Mouse (Mus musculus): ENCODE measurements at regions not wholly inside any gene's neighbourhood (a gene's known extent, or its start where the extent isn't known, plus 50 kb on each side); places are given as distances from the start of the nearest gene placed in this dataset.

GRCm38 (mm10) chr7:111389690-111390089, 306.9 kb upstream of the Eif4g2 start:
- no peak overlapping the region for H3K4me3 ChIP-seq (ENCODE audit: low read depth, low read length)
- H3K27me3 ChIP-seq (replicated peaks; ENCODE audit: control insufficient read depth, insufficient read depth, low read length): no peaks in the 10 kb centered on the region
- ATAC-seq (replicated peaks; ENCODE audit: low FRiP score, low TSS enrichment, low read depth): no peak
- no peak for DNase-seq (ENCODE audit: low spot score)
- no peaks in the 10 kb centered on the region for H3K4me1 ChIP-seq (replicated peaks; ENCODE audit: control insufficient read depth, insufficient read depth, low read length)
- H3K36me3 ChIP-seq (ENCODE audit: control insufficient read depth, insufficient read depth, low read length): no peaks in the 10 kb centered on the region
- H3K4me2 ChIP-seq (ENCODE audit: low read length): no peak overlapping the region
- H3K27ac ChIP-seq (ENCODE audit: low read depth): no peak overlapping the region
- H3K9me3 ChIP-seq (ENCODE audit: control insufficient read depth, low read length): no peaks in the 10 kb centered on the region
- H3K9ac ChIP-seq (ENCODE audit: low read length): no peak overlapping the region

GRCm38 (mm10) chr7:111374534-111374933, 291.7 kb upstream of the Eif4g2 start:
- H3K4me3 ChIP-seq (ENCODE audit: low read depth, low read length): no peak overlapping the region
- no peaks in the 10 kb centered on the region for H3K36me3 ChIP-seq (ENCODE audit: control insufficient read depth, insufficient read depth, low read length)
- H3K27ac ChIP-seq (ENCODE audit: low read depth): no peak overlapping the region
- H3K27me3 ChIP-seq (replicated peaks; ENCODE audit: control insufficient read depth, insufficient read depth, low read length): no peaks in the 10 kb centered on the region
- WGBS: 88% methylated on average over 7 of the region's 7 CpGs
- H3K9ac ChIP-seq (ENCODE audit: low read length): no peak overlapping the region
- ATAC-seq (replicated peaks; ENCODE audit: low FRiP score, low TSS enrichment, low read depth) (no peak), DNase-seq (ENCODE audit: low spot score) (no peak)
- H3K9me3 ChIP-seq (ENCODE audit: control insufficient read depth, low read length): no peaks in the 10 kb centered on the region
- H3K4me2 ChIP-seq (ENCODE audit: low read length): no peak overlapping the region
- no peaks in the 10 kb centered on the region for H3K4me1 ChIP-seq (replicated peaks; ENCODE audit: control insufficient read depth, insufficient read depth, low read length)

GRCm38 (mm10) chr7:111373380-111374173, 290.7 kb upstream of the Eif4g2 start:
- Histone ChIP-seq H3K9me3 (ENCODE audit: control insufficient read depth, low read length) (no peaks in the 10 kb centered on the region), H3K4me1 (replicated peaks; ENCODE audit: control insufficient read depth, insufficient read depth, low read length) (no peaks in the 10 kb centered on the region), H3K4me3 (ENCODE audit: low read depth, low read length) (no peak overlapping the region), H3K36me3 (ENCODE audit: control insufficient read depth, insufficient read depth, low read length) (no peaks in the 10 kb centered on the region), H3K27ac (ENCODE audit: low read depth) (no peak overlapping the region), H3K9ac (ENCODE audit: low read length) (no peak overlapping the region), H3K27me3 (replicated peaks; ENCODE audit: control insufficient read depth, insufficient read depth, low read length) (no peaks in the 10 kb centered on the region), H3K4me2 (ENCODE audit: low read length) (no peak overlapping the region)
- no peak for ATAC-seq (replicated peaks; ENCODE audit: low FRiP score, low TSS enrichment, low read depth)
- DNase-seq (ENCODE audit: low spot score): no peak
- 77% methylated on average over 10 of the region's 10 CpGs for WGBS

GRCm38 (mm10) chr7:111370421-111370887, 287.6 kb upstream of the Eif4g2 start:
- no peaks in the 10 kb centered on the region for H3K27me3 ChIP-seq (replicated peaks; ENCODE audit: control insufficient read depth, insufficient read depth, low read length)
- 48% methylated on average over 2 of the region's 2 CpGs for WGBS
- no peak for ATAC-seq (replicated peaks; ENCODE audit: low FRiP score, low TSS enrichment, low read depth)

GRCm38 (mm10) chr7:111368296-111369004, 285.6 kb upstream of the Eif4g2 start:
- no peak overlapping the region for H3K9ac ChIP-seq (ENCODE audit: low read length)
- no peaks in the 10 kb centered on the region for H3K9me3 ChIP-seq (ENCODE audit: control insufficient read depth, low read length)
- no peaks in the 10 kb centered on the region for H3K4me1 ChIP-seq (replicated peaks; ENCODE audit: control insufficient read depth, insufficient read depth, low read length)
- ATAC-seq (replicated peaks; ENCODE audit: low FRiP score, low TSS enrichment, low read depth) (no peak), DNase-seq (ENCODE audit: low spot score) (no peak)
- H3K4me3 ChIP-seq (ENCODE audit: low read depth, low read length): no peak overlapping the region
- H3K27me3 ChIP-seq (replicated peaks; ENCODE audit: control insufficient read depth, insufficient read depth, low read length): no peaks in the 10 kb centered on the region
- H3K36me3 ChIP-seq (ENCODE audit: control insufficient read depth, insufficient read depth, low read length): no peaks in the 10 kb centered on the region
- H3K27ac ChIP-seq (ENCODE audit: low read depth): no peak overlapping the region
- no peak overlapping the region for H3K4me2 ChIP-seq (ENCODE audit: low read length)
- WGBS: 66% methylated on average over 2 of the region's 2 CpGs

More at GRCm38 (mm10) chr7:111370421-111370887, 287.6 kb upstream of the Eif4g2 start:
- Histone ChIP-seq H3K9me3 (ENCODE audit: control insufficient read depth, low read length) (no peaks in the 10 kb centered on the region), H3K4me3 (ENCODE audit: low read depth, low read length) (no peak overlapping the region), H3K27ac (ENCODE audit: low read depth) (no peak overlapping the region), H3K9ac (ENCODE audit: low read length) (no peak overlapping the region), H3K4me2 (ENCODE audit: low read length) (no peak overlapping the region), H3K4me1 (replicated peaks; ENCODE audit: control insufficient read depth, insufficient read depth, low read length) (no peaks in the 10 kb centered on the region), H3K36me3 (ENCODE audit: control insufficient read depth, insufficient read depth, low read length) (no peaks in the 10 kb centered on the region)
- DNase-seq (ENCODE audit: low spot score): no peak

GRCm38 (mm10) chr7:111366951-111367653, 284.3 kb upstream of the Eif4g2 start:
- WGBS: 61% methylated on average over 4 of the region's 4 CpGs
- no peaks in the 10 kb centered on the region for H3K36me3 ChIP-seq (ENCODE audit: control insufficient read depth, insufficient read depth, low read length)

GRCm38 (mm10) chr7:111365384-111365783, 282.6 kb upstream of the Eif4g2 start:
- H3K4me3 ChIP-seq (ENCODE audit: low read depth, low read length): no peak overlapping the region
- H3K27ac ChIP-seq (ENCODE audit: low read depth): no peak overlapping the region
- WGBS: 74% methylated on average over 5 of the region's 5 CpGs
- H3K9me3 ChIP-seq (ENCODE audit: control insufficient read depth, low read length): no peaks in the 10 kb centered on the region
- no peak overlapping the region for H3K9ac ChIP-seq (ENCODE audit: low read length)
- no peak overlapping the region for H3K4me2 ChIP-seq (ENCODE audit: low read length)
- DNase-seq (ENCODE audit: low spot score) (no peak), ATAC-seq (replicated peaks; ENCODE audit: low FRiP score, low TSS enrichment, low read depth) (no peak)
- H3K4me1 ChIP-seq (replicated peaks; ENCODE audit: control insufficient read depth, insufficient read depth, low read length): no peaks in the 10 kb centered on the region
- no peaks in the 10 kb centered on the region for H3K36me3 ChIP-seq (ENCODE audit: control insufficient read depth, insufficient read depth, low read length)
- H3K27me3 ChIP-seq (replicated peaks; ENCODE audit: control insufficient read depth, insufficient read depth, low read length): no peaks in the 10 kb centered on the region

More at GRCm38 (mm10) chr7:111366951-111367653, 284.3 kb upstream of the Eif4g2 start:
- H3K4me1 ChIP-seq (replicated peaks; ENCODE audit: control insufficient read depth, insufficient read depth, low read length): no peaks in the 10 kb centered on the region
- H3K4me3 ChIP-seq (ENCODE audit: low read depth, low read length): no peak overlapping the region
- DNase-seq (ENCODE audit: low spot score) (no peak), ATAC-seq (replicated peaks; ENCODE audit: low FRiP score, low TSS enrichment, low read depth) (no peak)
- no peak overlapping the region for H3K4me2 ChIP-seq (ENCODE audit: low read length)
- H3K27ac ChIP-seq (ENCODE audit: low read depth): no peak overlapping the region
- no peak overlapping the region for H3K9ac ChIP-seq (ENCODE audit: low read length)
- no peaks in the 10 kb centered on the region for H3K9me3 ChIP-seq (ENCODE audit: control insufficient read depth, low read length)
- H3K27me3 ChIP-seq (replicated peaks; ENCODE audit: control insufficient read depth, insufficient read depth, low read length): no peaks in the 10 kb centered on the region

GRCm38 (mm10) chr7:111363206-111363605, 280.4 kb upstream of the Eif4g2 start:
- no peak for ATAC-seq (replicated peaks; ENCODE audit: low FRiP score, low TSS enrichment, low read depth)
- Histone ChIP-seq H3K27me3 (replicated peaks; ENCODE audit: control insufficient read depth, insufficient read depth, low read length) (no peaks in the 10 kb centered on the region), H3K4me3 (ENCODE audit: low read depth, low read length) (no peak overlapping the region), H3K9ac (ENCODE audit: low read length) (no peak overlapping the region), H3K27ac (ENCODE audit: low read depth) (no peak overlapping the region), H3K4me1 (replicated peaks; ENCODE audit: control insufficient read depth, insufficient read depth, low read length) (no peaks in the 10 kb centered on the region), H3K36me3 (ENCODE audit: control insufficient read depth, insufficient read depth, low read length) (no peaks in the 10 kb centered on the region), H3K9me3 (ENCODE audit: control insufficient read depth, low read length) (no peaks in the 10 kb centered on the region), H3K4me2 (ENCODE audit: low read length) (no peak overlapping the region)
- no peak for DNase-seq (ENCODE audit: low spot score)
- 85% methylated on average over 5 of the region's 5 CpGs for WGBS

Data from intestine, embryonic 14.5 days (tissue).